Mouse (Mus musculus): Measurements from ENCODE around the gene Sim1. TPM values are rescaled to one million over a fixed set of nuclear protein-coding genes. Genes with fewer than 3 reads are reported as not detected.
A peak's percentile ranks its signal among the peaks of the same experiment; 100 is the strongest.

The Sim1 gene
- not detected for total RNA-seq (2021)
- long read RNA-seq, experiment 1, result 0 reads
- long read RNA-seq, experiment 2, result 0 reads

DNA sequence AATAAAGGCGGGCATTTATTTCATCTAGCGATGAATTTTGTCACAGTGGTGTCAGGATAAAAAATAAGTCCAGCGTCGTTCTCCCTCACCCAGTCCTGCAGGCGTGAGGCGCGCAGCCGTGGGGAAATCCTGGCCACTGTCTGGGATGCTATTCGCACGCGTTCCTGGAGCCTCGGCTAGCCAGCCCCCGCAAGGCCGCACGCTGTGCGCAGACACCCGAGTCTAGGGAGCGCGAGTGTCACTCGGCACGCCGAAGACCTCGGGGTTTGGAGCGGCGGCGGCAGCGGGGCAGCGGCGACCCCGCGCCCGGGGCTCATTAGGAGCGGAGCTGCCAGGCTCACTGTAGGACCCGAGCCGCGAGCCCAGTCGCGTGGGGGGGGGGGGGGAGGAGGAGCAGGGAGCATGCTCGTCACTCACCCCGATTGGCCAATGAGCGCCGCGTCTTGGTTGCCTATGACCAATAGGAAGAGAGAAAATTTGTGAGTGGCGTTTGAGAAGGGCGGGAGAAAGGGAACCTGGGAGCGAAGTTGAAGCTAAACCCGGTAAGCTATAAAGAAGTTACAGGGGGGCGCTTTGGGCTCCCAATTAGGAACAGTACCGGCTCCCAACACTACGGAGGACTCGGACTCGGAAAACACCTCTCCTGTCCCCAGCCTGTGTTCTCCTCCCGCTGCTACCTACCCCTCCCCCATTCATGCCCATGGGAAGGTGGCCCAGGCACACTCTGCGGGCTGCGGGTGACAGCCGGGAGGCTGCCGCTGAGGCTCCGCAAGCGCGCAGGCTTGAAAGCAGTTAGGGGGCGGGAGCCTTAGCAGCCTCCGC, at the start of gene Sim1:
Sim1 (plus strand) TSS at position 585 of the 822 bp plus-strand sequence.
- peak in 1 of 2 experiments; percentile 36 for DNase-seq (ENCODE audit: low spot score in 2 of 2)

DNA sequence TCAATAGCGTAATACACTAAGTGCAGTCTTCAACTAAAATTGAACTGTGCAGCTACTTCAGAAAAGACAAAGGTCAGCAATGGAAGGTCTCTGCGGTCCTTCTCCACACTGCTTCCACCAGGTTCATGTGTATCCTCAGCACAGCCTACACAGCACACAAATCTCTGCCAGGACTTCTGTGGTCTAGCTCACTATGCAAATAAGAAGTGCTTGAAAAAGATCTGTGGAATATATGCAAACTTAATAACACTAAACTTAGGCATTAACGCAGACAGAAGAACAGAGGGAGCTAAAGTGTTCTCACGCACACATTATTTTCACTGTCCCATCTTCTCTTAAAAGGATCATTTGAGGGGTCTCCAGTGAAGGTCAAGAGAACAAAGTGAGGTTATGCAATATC, 26.4 kb upstream of the Sim1 start:
- no peak for DNase-seq (ENCODE audit: low spot score in 2 of 2)

DNA sequence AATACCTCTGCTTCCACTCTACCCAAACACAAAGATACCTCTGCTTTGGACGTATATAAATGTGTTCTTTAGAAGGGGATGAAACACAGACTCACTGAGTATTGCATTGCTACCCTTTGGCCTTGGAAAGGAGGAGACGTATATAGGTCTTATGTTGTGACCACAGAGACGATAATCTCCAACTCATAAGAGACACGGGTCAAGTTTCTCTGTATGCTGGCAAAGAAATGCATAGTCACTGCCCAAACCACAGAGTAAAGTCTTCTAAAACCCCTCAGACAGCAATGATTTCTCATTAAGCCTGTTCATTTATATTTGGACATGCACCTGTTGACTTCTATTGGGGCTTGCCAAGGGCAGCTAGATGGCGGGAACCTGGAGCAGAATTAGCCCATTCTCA, 17.6 kb upstream of the Sim1 start:
- DNase-seq (ENCODE audit: low spot score in 2 of 2), result no peak

DNA sequence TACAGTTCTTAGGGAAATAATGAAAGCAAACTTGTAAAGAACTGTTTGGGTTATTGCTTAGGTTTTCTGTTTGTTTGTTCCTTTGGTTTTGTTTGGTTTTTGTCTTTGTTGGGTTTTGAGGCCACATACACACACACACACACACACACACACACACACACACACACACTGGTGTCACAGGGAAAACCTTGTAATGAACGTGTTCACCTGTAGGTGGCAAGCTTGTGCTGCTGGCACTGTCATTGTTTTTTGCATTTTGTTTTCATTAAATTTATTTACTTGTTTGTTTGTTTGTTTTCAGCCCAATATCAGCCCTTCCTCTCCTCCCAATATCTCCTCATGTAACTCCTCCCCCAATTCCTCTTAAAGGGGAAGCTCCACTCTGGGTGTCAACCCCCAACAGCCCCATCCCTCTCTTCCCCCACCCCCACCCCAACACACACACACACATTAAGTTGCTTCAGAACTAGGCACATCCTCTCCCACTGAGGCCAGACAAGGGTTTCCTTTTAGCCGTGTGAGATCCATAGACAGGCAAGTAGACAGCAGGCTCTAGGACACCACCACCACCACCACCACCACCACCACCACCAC, 13.0 kb upstream of the Sim1 start:
- DNase-seq (ENCODE audit: low spot score in 2 of 2), result no peak

DNA sequence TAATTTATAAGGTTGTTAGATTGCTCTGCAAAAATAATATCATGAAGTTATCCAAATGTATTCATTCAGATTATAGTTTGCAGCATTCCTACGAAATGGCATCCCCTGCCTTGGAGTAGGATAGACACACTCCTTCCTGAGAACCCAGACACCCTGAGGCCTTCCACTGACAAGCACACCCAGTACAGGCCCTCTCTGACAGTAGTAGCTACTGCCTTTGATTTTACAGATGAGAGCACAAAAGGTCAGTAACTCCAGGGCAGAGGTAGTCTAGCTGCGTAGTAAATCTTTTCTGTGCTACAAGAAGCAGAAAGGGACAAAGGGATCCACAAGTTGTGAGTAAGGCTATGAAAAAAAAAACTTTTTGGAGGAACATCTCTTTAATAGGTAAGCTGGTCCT, 12.2 kb upstream of the Sim1 start:
- no peak for DNase-seq (ENCODE audit: low spot score in 2 of 2)

DNA sequence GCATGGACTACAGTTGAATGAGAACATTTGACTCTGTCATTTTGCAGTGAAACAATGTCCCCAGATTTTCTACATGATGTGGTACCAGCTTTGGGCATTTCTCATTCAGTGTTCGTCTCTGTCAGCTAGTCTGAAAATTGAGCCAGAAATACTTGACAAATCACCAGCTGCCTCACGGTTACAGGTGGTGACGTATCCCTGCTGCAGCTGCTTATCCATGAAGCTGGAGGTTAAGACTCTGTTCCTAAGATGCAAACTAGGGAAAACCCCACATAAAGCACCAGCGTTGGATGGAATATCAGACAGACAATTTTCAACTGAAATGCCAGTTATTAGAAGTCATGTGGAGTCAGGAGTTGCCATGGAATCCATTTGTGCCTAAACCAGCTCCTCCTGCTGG, 8.2 kb upstream of the Sim1 start:
- DNase-seq (ENCODE audit: low spot score in 2 of 2), result no peak

DNA sequence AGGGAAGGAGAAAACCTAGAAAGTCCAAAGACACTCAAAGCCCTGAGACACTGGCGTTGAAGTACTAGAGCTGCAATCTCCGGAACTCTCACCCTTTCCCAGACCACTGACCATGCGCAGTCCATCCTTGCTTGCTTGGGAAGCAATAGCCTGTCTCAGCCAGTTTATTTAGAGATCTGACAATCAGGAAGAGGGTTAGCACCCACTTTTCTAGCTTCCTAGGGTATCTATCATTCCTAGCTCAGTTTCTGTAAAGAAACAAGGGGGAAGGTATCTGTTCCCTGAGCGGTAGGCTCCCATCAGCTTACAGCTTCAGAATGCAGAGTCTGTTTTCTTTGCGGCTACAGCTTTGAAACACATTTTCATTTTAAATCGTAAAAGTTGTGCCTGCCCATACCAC, 3.9 kb upstream of the Sim1 start:
- DNase-seq (ENCODE audit: low spot score in 2 of 2), result no peak

DNA sequence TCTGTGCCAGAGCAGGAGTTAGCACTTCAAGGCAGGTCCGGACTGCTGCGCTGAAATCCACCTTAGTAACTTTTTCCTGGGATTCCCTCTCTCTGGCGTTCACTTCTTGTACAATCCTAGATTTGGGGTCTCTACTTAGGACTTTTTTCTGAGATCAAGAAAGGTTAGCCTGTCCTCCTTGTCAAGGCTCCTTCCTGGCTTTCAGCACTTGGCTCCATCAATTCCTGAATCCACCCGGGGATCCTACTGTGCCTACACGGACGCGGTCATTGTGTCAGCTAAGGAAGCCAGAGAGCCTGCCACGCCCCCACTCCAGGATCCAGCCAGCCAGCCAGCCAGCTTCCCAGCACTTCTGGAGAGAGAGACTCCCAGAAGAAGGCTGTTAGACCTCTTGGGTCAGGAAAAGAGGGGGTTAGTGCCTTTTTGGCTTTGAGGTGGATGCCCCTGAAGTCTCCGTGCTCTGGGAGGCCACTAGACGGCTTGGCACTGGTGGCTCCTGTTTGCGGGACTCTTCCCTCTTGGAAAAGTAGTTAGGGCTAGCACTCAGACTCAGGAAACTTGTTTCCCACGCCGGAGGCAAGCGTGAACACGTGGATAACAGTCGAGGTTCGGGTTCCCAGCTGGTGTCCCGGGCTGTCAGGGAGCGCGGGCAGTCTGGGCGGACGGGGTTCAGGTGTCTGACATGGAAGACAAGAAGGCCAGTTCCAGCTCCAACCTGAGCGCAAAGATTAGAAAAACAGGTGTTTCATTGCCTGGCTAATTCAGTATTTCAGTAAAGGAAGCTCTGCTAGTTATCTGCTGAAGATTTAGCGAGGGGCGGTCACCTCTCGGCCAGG, 2.5 kb upstream of the Sim1 start:
- no peak for DNase-seq (ENCODE audit: low spot score in 2 of 2)

DNA sequence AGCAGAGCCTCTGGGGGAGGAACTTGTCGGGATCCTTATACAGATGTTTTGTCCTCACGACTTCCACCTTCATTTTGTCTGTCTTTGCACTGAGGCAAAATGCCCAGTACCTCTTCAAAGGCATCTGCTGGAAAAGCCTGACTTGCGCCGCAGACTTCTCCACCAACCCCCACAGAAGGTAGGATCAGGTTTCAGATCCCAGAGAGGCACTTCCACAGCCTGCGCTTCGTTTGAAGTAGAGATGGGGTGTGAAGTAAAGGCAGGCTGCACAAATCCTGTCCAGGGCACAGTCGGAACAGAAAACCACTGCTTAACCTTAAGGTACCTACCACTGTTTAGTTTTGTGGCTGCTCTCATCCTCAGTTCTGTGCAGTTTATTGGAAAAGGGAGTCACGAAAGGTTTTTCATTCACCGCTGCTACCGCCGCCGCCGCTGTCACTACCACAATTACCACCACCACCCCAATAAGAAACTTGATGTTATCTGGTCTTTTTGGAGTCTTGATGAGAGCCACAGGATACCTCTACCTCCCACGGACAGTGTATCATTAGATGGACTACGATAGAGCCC, 1.7 kb upstream of the Sim1 start:
- no peak for DNase-seq (ENCODE audit: low spot score in 2 of 2)

DNA sequence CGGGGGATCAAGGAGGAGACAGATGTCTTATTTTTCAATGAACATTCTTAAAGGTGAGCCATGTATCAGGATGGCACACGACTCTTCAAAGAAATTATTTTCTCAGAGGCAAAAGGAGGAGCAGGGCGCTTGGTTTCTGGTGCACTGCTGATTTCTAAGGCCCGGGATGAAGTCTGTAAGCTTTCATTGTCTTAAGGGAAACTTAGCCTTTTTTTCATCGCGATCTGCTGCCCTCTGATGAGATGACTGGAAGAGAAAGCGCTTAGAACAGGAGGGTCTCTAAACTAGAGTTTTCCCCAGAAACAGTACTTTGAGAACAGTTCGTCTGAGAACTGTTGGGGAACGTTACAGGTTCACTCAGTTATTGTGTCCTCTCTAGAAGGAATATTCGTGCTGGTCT, 1.0 kb upstream of the Sim1 start:
- no peak for DNase-seq (ENCODE audit: low spot score in 2 of 2)

DNA sequence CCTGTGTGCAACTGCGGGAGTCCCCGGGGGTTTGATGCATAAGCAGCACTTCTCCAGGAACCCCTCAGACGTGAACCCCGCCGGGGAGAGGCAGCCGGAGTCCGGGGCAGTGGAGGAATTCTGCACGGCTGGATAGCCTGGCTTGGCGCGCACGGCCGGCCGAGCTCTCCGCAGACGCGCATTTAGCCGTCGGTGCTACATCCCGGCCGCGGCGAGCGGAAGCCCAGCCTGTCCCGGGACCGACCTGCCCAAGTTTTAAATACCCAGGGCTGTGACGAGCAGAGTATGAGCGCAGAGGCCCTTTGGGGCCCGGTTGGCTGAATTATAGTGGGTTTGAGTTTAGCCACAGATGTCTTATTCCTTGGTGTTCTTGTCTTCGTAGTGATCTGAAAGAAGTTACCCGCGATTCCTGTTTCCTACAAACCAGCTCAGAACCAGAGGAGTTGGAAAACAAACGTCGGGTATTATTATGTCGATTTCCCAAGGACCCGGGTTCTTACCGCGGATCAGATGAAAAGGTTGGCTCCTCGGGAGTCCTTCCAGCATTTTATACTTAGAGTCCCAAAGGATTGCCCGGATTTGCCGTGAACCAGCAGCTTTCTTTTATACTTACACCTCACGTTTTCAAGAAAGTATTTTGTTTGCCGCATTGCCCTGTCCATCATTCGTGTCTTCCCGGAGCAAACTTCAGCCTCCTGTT, 687 bp downstream of the Sim1 start:
- no peak for DNase-seq (ENCODE audit: low spot score in 2 of 2)

DNA sequence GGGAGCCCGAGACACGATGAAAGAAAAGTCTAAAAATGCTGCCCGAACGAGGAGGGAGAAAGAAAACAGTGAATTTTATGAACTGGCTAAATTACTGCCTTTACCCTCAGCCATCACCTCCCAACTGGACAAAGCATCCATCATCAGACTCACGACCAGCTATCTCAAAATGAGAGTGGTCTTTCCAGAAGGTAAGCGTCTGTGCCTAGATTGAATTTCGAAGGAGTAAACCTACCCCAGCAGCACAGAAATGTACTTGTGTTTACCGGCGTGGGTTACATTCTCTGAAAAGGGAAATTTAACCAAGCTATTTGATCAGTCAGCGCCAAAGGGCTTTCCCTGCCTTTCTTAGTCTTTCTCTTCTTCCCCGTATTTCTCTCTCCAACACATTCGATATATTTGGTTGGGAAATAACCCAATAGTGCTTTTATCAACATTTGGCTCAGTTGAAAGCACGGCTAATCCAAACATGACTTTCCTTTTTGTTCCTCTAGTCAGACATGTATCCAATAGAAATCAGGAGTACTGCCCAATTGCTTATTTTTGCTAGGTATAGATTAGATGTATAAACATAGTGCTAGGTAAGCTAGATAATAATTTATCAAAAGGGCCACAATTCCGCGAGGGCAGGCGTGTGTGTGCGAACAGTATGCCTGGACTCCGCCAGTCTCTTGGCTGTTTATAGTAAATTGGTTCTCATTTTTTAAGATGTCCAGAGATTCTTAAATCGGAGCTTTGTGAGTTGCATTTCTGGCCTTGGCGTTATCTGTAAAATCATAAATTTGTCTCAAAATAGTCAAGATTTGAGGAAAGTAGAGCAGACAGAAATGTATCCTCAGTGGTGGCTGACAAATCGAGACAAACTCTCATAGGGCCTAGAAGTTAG, 1.6 kb downstream of the Sim1 start:
- DNase-seq (ENCODE audit: low spot score in 2 of 2), result no peak

DNA sequence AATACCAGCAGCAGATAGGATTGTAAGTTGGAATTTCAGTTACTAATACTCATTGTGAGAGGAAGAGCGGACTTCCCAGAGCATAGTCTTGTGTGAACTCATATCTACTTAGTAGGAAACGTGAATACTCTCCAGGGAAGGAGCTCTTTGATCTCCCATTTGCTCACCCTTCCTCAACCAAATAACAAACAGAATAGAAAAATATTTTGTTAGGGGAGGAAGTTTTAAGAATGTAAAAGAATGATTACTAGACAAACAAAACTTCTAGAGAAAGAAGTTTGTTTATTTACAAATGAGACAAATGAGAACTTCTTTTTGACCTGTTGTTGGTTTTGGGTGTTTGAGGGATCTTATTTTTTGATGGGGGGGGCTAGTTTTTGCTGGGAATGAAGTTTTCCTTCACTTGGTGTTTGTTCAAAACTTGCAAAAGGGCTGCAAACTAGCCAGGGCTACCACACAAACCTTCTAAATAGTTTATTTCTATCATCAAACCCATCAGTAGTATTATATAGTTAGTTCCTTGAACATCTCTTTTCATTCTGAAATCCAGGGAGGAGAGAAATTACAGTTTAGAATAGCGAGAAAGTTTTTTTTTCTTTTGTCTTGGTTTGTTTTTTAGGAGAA, 2.3 kb downstream of the Sim1 start:
- no peak for DNase-seq (ENCODE audit: low spot score in 2 of 2)

DNA sequence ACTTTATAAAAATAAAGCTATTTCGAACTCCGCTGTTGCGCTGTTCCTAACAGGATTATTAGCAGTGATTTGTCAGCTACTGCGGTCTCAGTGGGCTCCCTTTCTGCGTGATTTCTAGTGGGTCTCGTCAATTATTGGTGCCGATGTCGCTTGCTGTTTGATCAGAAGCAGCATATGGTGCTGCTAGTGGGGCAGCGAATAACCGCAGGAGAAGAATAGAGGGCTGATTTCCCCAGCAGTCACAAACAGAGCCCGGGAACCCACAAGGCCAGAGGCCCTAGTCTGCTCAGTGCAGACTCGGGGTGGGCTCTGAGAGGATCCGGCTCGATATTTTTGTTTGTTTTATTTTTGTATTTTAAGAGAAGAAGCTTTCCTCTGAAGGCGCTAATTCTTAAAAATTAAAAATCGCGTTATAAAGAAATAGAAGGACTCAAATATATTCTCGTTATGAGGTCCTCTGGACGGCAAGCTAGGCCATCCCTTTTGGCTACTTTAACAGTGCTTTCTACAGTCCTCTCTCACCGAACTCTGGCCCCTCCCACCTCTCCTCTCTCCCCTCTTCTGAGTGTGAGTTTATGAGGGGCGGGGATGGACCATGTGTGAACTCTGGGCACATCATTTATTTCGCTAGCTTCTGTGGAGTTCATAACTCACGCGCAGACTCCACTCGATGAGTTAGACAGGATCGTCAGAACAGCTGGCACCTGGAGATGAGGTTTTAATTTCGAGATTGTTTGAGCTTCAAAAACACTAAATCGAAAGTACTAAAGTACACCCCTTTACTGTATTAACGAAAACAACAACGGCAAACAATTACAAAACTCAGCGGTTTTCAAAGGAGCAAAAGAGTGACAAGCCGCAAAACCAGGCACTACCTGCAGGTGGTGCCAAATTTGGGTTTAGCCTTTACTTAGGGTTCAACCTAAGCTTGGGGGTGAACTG, 3.2 kb downstream of the Sim1 start:
- no peak for DNase-seq (ENCODE audit: low spot score in 2 of 2)

DNA sequence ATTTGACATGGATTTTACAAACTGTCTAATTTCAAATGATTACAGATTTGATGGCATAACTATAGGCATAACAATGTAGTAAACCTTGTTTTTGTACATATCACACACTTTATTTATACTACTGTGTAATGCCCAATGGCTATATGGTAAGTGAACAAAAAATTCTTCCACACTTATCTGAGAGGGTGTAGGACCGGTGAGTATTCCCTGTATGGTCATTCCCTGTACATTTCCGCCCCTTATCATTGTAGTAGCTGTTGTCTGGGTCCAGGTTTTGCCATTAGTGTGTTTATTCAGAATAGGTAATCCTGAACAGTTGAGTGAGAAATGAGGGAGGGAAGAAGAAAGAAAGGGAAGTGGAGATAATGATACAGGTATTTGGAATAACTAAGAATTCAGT, 4.1 kb downstream of the Sim1 start:
- no peak for DNase-seq (ENCODE audit: low spot score in 2 of 2)

DNA sequence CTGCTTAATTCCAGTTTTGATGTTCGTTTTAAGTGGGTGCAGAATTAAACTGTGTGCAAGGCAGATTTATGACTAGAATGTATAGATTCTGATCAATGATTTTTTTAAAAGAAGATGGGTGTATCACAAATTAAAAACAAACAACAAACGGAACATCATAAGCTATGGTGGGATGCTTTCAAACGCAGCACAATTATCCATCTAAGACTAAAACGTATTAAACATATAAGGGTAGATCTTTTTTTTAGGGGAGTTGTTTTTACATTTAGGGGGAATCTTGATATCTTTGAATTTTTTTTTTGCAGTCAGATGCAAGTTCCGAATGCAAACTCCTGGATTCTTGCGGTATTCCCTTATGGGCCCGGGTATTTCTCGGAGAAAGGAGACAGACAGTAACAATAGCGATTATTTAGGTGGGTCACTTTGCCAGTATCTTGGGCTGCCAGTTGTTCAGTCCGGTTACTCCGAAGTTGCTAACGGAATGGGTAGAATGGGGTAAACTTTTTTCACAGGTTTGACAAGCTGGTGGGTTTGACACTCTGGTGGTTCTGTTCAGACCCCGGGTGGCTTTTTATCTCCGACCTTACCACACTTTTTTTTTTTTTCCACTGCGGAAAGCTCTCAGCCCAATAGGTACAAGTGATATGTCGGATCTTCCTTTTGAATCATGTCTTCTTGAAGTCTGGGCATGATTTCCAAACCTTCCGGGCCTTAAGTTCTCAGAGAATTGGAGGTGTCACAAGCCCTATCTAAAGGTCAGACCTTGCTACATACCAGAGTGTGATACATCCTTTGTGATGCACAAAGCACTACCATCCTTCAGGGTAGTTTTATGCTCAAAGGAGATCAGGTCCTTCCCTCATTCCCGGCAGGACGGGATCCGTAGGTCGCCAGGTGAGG, 5.5 kb downstream of the Sim1 start:
- no peak for DNase-seq (ENCODE audit: low spot score in 2 of 2)

Measured in adrenal gland, adult 18-20 months (tissue).